Mouse (Mus musculus) lung, postnatal 4 days (tissue): ENCODE results near the gene Zscan4-ps3.
"Not testable (repeated sequence)": the region's sequence is repeated elsewhere in the genome, so short reads cannot be mapped to it uniquely, and the experiment has no call there.

Experiments used
- DNase-seq, 2 experiments: peaks; one replicate each; pipeline ENCODE4 v3.0.0; 2021

Gene Zscan4-ps3

GRCm38 (mm10) chr7:11609008-11609407 is at the start of gene Zscan4-ps3:
Gene Zscan4-ps3, plus strand, starts transcription at chr7:11609308.
- not testable (repeated sequence) for DNase-seq

GRCm38 (mm10) chr7:11617082-11617481 is 8.0 kb downstream of the Zscan4-ps3 start:
- not testable (repeated sequence) for DNase-seq
